Mouse (Mus musculus): Measurements from ENCODE around the gene N4bp2l2. TPM values are rescaled to one million over a fixed set of nuclear protein-coding genes. Genes with fewer than 3 reads are reported as not detected.

Gene N4bp2l2
- polyA plus RNA-seq, 1 experiment from 2014 or later, result 32.6 TPM

GRCm38 (mm10) chr5:150629272-150629671, 36.7 kb downstream of the N4bp2l2 start:
- no peak for ATAC-seq (ENCODE audit: low read depth)
- Histone ChIP-seq H3K9ac (no peak overlapping the region), H3K4me2 (no peak overlapping the region), H3K36me3 (peaks cover 20% of the 10 kb centered on the region), H3K4me3 (no peak overlapping the region), H3K27ac (replicated peaks) (no peak overlapping the region), H3K9me3 (no peaks in the 10 kb centered on the region), H3K4me1 (replicated peaks) (no peaks in the 10 kb centered on the region), H3K27me3 (no peaks in the 10 kb centered on the region)
- WGBS, result 93% methylated on average over 1 of the region's 1 CpGs

- Histone ChIP-seq H3K9me3 (no peaks in the 10 kb centered on the region), H3K9ac (no peak overlapping the region), H3K27me3 (no peaks in the 10 kb centered on the region), H3K4me2 (no peak overlapping the region), H3K4me3 (no peak overlapping the region), H3K4me1 (replicated peaks) (no peaks in the 10 kb centered on the region), H3K36me3 (peaks cover 16% of the 10 kb centered on the region; the same call in 1 of the 2 replicates), H3K27ac (replicated peaks) (no peak overlapping the region)
- ATAC-seq (ENCODE audit: low read depth), result no peak
- WGBS, result 95% methylated on average over 7 of the region's 7 CpGs
These were observed 40.5 kb downstream of the N4bp2l2 start for GRCm38 (mm10) chr5:150625528-150625927.

- Histone ChIP-seq H3K9me3 (no peaks in the 10 kb centered on the region), H3K4me2 (no peak overlapping the region), H3K9ac (no peak overlapping the region), H3K36me3 (peaks cover 12% of the 10 kb centered on the region; the same call in 1 of the 2 replicates), H3K4me3 (no peak overlapping the region), H3K27me3 (no peaks in the 10 kb centered on the region), H3K4me1 (replicated peaks) (no peaks in the 10 kb centered on the region), H3K27ac (replicated peaks) (no peak overlapping the region)
- WGBS, result 46% methylated on average over 1 of the region's 1 CpGs
- no peak for ATAC-seq (ENCODE audit: low read depth)
These were observed 43.2 kb downstream of the N4bp2l2 start for GRCm38 (mm10) chr5:150622792-150623191.

- H3K27me3 ChIP-seq, result no peaks in the 10 kb centered on the region
- peaks cover 12% of the 10 kb centered on the region; the same call in 1 of the 2 replicates for H3K36me3 ChIP-seq
- no peak for ATAC-seq (ENCODE audit: low read depth)
- 96% methylated on average over 3 of the region's 3 CpGs for WGBS
- no peaks in the 10 kb centered on the region for H3K9me3 ChIP-seq
- H3K9ac ChIP-seq, result no peak overlapping the region
- H3K4me2 ChIP-seq, result no peak overlapping the region
- no peak overlapping the region for H3K27ac ChIP-seq (replicated peaks)
- no peaks in the 10 kb centered on the region for H3K4me1 ChIP-seq (replicated peaks)
- H3K4me3 ChIP-seq, result no peak overlapping the region
These were observed 44.4 kb downstream of the N4bp2l2 start for GRCm38 (mm10) chr5:150621592-150621991.

GRCm38 (mm10) chr5:150620588-150621135, 45.3 kb downstream of the N4bp2l2 start:
- no peak overlapping the region for H3K4me2 ChIP-seq
- no peak overlapping the region for H3K27ac ChIP-seq (replicated peaks)
- H3K27me3 ChIP-seq, result no peaks in the 10 kb centered on the region
- H3K9ac ChIP-seq, result no peak overlapping the region
- H3K4me1 ChIP-seq (replicated peaks), result no peaks in the 10 kb centered on the region
- WGBS, result 90% methylated on average over 7 of the region's 7 CpGs
- no peak overlapping the region for H3K4me3 ChIP-seq
- no peak for ATAC-seq (ENCODE audit: low read depth)
- H3K36me3 ChIP-seq, result peaks cover 12% of the 10 kb centered on the region; the same call in 1 of the 2 replicates
- no peaks in the 10 kb centered on the region for H3K9me3 ChIP-seq

GRCm38 (mm10) chr5:150618599-150619355, 47.2 kb downstream of the N4bp2l2 start:
- ATAC-seq (ENCODE audit: low read depth), result no peak
- Histone ChIP-seq H3K4me2 (no peak overlapping the region), H3K4me1 (replicated peaks) (no peaks in the 10 kb centered on the region), H3K4me3 (no peak overlapping the region), H3K27ac (replicated peaks) (no peak overlapping the region), H3K27me3 (no peaks in the 10 kb centered on the region), H3K9me3 (no peaks in the 10 kb centered on the region), H3K9ac (no peak overlapping the region), H3K36me3 (0 out of 2 replicates have a peak, but pooled peaks cover 6% of the 10 kb centered on the region)
- WGBS, result 85% methylated on average over 10 of the region's 10 CpGs

- Histone ChIP-seq H3K27me3 (no peaks in the 10 kb centered on the region), H3K9ac (no peak overlapping the region), H3K4me2 (no peak overlapping the region), H3K36me3 (peaks cover 4% of the 10 kb centered on the region; the same call in 1 of the 2 replicates), H3K4me3 (no peak overlapping the region), H3K9me3 (no peaks in the 10 kb centered on the region), H3K4me1 (replicated peaks) (no peaks in the 10 kb centered on the region), H3K27ac (replicated peaks) (no peak overlapping the region)
- no peak for ATAC-seq (ENCODE audit: low read depth)
- 79% methylated on average over 3 of the region's 3 CpGs for WGBS
These were observed 49.3 kb downstream of the N4bp2l2 start for GRCm38 (mm10) chr5:150616731-150617130.

GRCm38 (mm10) chr5:150616216-150616615, 49.8 kb downstream of the N4bp2l2 start:
- no peaks in the 10 kb centered on the region for H3K4me1 ChIP-seq (replicated peaks)
- H3K9me3 ChIP-seq, result no peaks in the 10 kb centered on the region
- H3K27me3 ChIP-seq, result no peaks in the 10 kb centered on the region
- no peak overlapping the region for H3K27ac ChIP-seq (replicated peaks)
- no peak for ATAC-seq (ENCODE audit: low read depth)
- H3K4me3 ChIP-seq, result no peak overlapping the region
- H3K4me2 ChIP-seq, result no peak overlapping the region
- H3K9ac ChIP-seq, result no peak overlapping the region
- WGBS, result 93% methylated on average over 2 of the region's 2 CpGs
- H3K36me3 ChIP-seq, result peaks cover 4% of the 10 kb centered on the region; the same call in 1 of the 2 replicates

GRCm38 (mm10) chr5:150614054-150614453, 51.9 kb downstream of the N4bp2l2 start:
- Histone ChIP-seq H3K27me3 (no peaks in the 10 kb centered on the region), H3K4me2 (no peak overlapping the region), H3K36me3 (peaks cover 7% of the 10 kb centered on the region; the same call in 1 of the 2 replicates), H3K4me1 (replicated peaks) (no peaks in the 10 kb centered on the region), H3K9ac (no peak overlapping the region), H3K9me3 (no peaks in the 10 kb centered on the region), H3K27ac (replicated peaks) (no peak overlapping the region), H3K4me3 (no peak overlapping the region)
- 93% methylated on average over 2 of the region's 2 CpGs for WGBS
- ATAC-seq (ENCODE audit: low read depth), result no peak

- H3K9ac ChIP-seq, result no peak overlapping the region
- no peak for ATAC-seq (ENCODE audit: low read depth)
- H3K4me1 ChIP-seq (replicated peaks), result no peaks in the 10 kb centered on the region
These were observed 54.3 kb downstream of the N4bp2l2 start for GRCm38 (mm10) chr5:150611697-150612096.

GRCm38 (mm10) chr5:150611136-150611535, 54.8 kb downstream of the N4bp2l2 start:
- no peaks in the 10 kb centered on the region for H3K4me1 ChIP-seq (replicated peaks)
- no peaks in the 10 kb centered on the region for H3K27me3 ChIP-seq
- no peak overlapping the region for H3K4me3 ChIP-seq
- 72% methylated on average over 1 of the region's 1 CpGs for WGBS
- H3K9ac ChIP-seq, result no peak overlapping the region
- H3K9me3 ChIP-seq, result no peaks in the 10 kb centered on the region
- H3K4me2 ChIP-seq, result no peak overlapping the region
- peaks cover 28% of the 10 kb centered on the region for H3K36me3 ChIP-seq
- H3K27ac ChIP-seq (replicated peaks), result no peak overlapping the region
- ATAC-seq (ENCODE audit: low read depth), result no peak

More at GRCm38 (mm10) chr5:150611697-150612096, 54.3 kb downstream of the N4bp2l2 start:
- Histone ChIP-seq H3K27ac (replicated peaks) (no peak overlapping the region), H3K27me3 (no peaks in the 10 kb centered on the region), H3K36me3 (peaks cover 22% of the 10 kb centered on the region), H3K9me3 (no peaks in the 10 kb centered on the region), H3K4me3 (no peak overlapping the region), H3K4me2 (no peak overlapping the region)
- WGBS, result 77% methylated on average over 12 of the region's 12 CpGs

- Histone ChIP-seq H3K4me1 (replicated peaks) (no peaks in the 10 kb centered on the region), H3K36me3 (peaks cover 27% of the 10 kb centered on the region), H3K4me3 (no peak overlapping the region), H3K4me2 (no peak overlapping the region), H3K27ac (replicated peaks) (no peak overlapping the region), H3K27me3 (no peaks in the 10 kb centered on the region), H3K9me3 (no peaks in the 10 kb centered on the region), H3K9ac (no peak overlapping the region)
- WGBS, result 95% methylated on average over 8 of the region's 8 CpGs
- no peak for ATAC-seq (ENCODE audit: low read depth)
These were observed 58.4 kb downstream of the N4bp2l2 start for GRCm38 (mm10) chr5:150607631-150608030.
